ENCODE assay signal across 8 mouse cellular contexts in the genomic region with DNA sequence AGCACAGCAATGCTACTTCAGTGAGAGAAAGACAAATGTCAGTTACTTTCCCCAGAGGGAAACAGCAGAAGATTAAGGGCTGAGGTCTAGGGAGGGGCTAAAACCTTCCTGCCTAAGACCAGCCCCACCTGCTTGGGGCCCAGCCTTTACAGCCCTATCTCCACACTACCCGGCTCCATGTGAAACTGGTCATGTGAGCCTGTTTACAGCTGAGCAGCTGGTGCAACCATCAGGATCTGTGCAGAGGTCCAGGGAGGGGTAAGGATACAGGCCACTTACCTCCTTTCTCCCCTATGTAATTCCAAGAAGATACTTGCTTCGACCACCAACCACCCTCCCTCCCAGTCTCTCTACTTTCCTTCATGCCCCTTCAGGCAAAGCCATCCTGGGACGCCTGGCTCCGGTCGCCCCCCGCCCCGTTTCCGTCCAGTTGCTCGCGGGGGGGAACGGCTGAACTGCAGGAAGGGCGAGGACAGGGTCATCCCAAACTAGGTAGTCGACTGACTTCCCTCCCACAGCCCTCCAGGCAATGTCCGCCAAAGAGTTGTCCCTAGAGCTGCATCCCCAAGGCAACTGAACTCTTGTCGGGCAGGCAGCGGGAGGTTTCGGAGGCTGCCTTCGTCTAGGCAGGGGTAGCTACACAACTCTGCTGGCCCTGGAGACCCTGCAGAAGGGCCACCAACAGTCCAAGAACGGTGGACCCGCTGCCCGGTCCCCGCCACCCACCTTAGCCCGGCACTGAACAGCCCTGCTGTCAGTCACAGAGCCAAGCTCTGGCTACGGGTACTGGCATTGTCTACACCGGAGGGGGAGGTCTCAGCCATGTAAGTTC. TPM values are rescaled to one million over a fixed set of nuclear protein-coding genes. Genes with fewer than 3 reads are reported as not detected.
DNase-seq lines count a peak whose midpoint lies in the region; ATAC-seq and TF ChIP-seq lines count a peak whose summit lies in the region.

No protein-coding gene starts in this region.

- no peaks in the 10 kb centered on the region for H3K27me3 ChIP-seq in hindbrain, embryonic 16.5 days (replicated peaks; ENCODE audit: control insufficient read depth, insufficient read depth, low read length)
- no peaks in the 10 kb centered on the region for H3K27me3 ChIP-seq in liver, embryonic 12.5 days (replicated peaks)
- no peaks in the 10 kb centered on the region for H3K27me3 ChIP-seq in testis, adult 2 months (ENCODE audit: control insufficient read depth, insufficient read depth, low read length)

- no peak for TF ChIP-seq POLR2A in testis, adult 2 months (IDR thresholded peaks at IDR 0.05; ENCODE audit: control insufficient read depth, low read depth, low read length)

- H3K4me1 ChIP-seq in hindbrain, embryonic 16.5 days (ENCODE audit: control insufficient read depth, insufficient read depth, low read depth, low read length): no peaks in the 10 kb centered on the region
- peaks cover 33% of the 10 kb centered on the region for H3K4me1 ChIP-seq in liver, embryonic 12.5 days
- peaks cover 5% of the 10 kb centered on the region; the same call in 1 of the 2 replicates for H3K4me1 ChIP-seq in testis, adult 2 months (ENCODE audit: control insufficient read depth, insufficient read depth, low read length)

- no peaks in the 10 kb centered on the region for H3K9me3 ChIP-seq in hindbrain, embryonic 16.5 days (ENCODE audit: control insufficient read depth, low read length)
- H3K9me3 ChIP-seq in liver, embryonic 12.5 days (replicated peaks): no peaks in the 10 kb centered on the region

- peak; percentile 15 for DNase-seq in ovary, postnatal 36 days (ENCODE audit: low spot score)
- no peak for DNase-seq in ovary, postnatal 10 days (ENCODE audit: low spot score)
- peak; percentile 17 for DNase-seq in cerebellum, adult 9-10 months
- peak; percentile 61 for DNase-seq in gastrocnemius, adult 2 months

- 19% methylated on average over 25 of the region's 25 CpGs for WGBS in hindbrain, embryonic 16.5 days
- WGBS in liver, embryonic 12.5 days (ENCODE audit: insufficient replicate concordance): 9% methylated on average over 25 of the region's 25 CpGs

- peak; percentile 88 for ATAC-seq in hindbrain, embryonic 16.5 days
- ATAC-seq in liver, embryonic 12.5 days: peak; percentile 95
- ATAC-seq in monocyte, adult 5-6 weeks (replicated peaks; ENCODE audit: insufficient number of reproducible peaks, low FRiP score, low TSS enrichment, poor library complexity, severe bottlenecking): peak; percentile 5; the same call in 1 of the 2 replicates

- peak overlapping the region; percentile 93 for H3K27ac ChIP-seq in gastrocnemius, adult 2 months
- peak overlapping the region; percentile 80 for H3K27ac ChIP-seq in hindbrain, embryonic 16.5 days (ENCODE audit: low read depth, low read length)
- peak overlapping the region; percentile 88 for H3K27ac ChIP-seq in liver, embryonic 12.5 days
- H3K27ac ChIP-seq in testis, adult 2 months (ENCODE audit: control insufficient read depth, insufficient read depth, low read depth, low read length): peak overlapping the region; percentile 63

- peak overlapping the region; percentile 87 for H3K4me3 ChIP-seq in gastrocnemius, adult 2 months
- peak overlapping the region; percentile 67 for H3K4me3 ChIP-seq in hindbrain, embryonic 16.5 days (ENCODE audit: low read length)
- peak overlapping the region; percentile 72 for H3K4me3 ChIP-seq in liver, embryonic 12.5 days
- peak overlapping the region; percentile 77 for H3K4me3 ChIP-seq in testis, adult 2 months (ENCODE audit: control insufficient read depth, low read depth, low read length)

- H3K36me3 ChIP-seq in hindbrain, embryonic 16.5 days (ENCODE audit: control insufficient read depth, insufficient read depth, low read length): no peaks in the 10 kb centered on the region
- H3K36me3 ChIP-seq in liver, embryonic 12.5 days: no peaks in the 10 kb centered on the region
- no peaks in the 10 kb centered on the region for H3K36me3 ChIP-seq in testis, adult 2 months (ENCODE audit: control insufficient read depth, insufficient read depth, low read length)

- no peak for TF ChIP-seq CTCF in gastrocnemius, adult 2 months (IDR thresholded peaks at IDR 0.05)
- TF ChIP-seq CTCF in testis, adult 2 months (IDR thresholded peaks at IDR 0.05; ENCODE audit: control insufficient read depth, insufficient read depth, insufficient replicate concordance, low read depth, low read length): no peak

- H3K4me2 ChIP-seq in hindbrain, embryonic 16.5 days (ENCODE audit: low read length): peak overlapping the region; percentile 67
- peak overlapping the region; percentile 72 for H3K4me2 ChIP-seq in liver, embryonic 12.5 days

- intact Hi-C loops in gastrocnemius, adult 2 months (cut with DNase I): no loop called here

- peak overlapping the region; percentile 76 for H3K9ac ChIP-seq in hindbrain, embryonic 16.5 days (ENCODE audit: low read depth, low read length)
- peak overlapping the region; percentile 86 for H3K9ac ChIP-seq in liver, embryonic 12.5 days

RNA-seq across cellular contexts. Expression of a gene that starts 0.6 kb away (rescaled TPM):
- 10 to 100 TPM; 50.5 to 76.3 TPM for total RNA-seq in gastrocnemius, adult 2 months (2021)
- polyA plus RNA-seq in hindbrain, embryonic 16.5 days (2015; fragmentation: Nextera tagmentation; extraction: Ambion mirVana): 41.9 and 44.1 TPM in 2 replicates
- polyA plus RNA-seq in liver, embryonic 12.5 days (2016; fragmentation: Nextera tagmentation; extraction: Ambion mirVana): 36.5 and 37.6 TPM in 2 replicates
- 17.1 to 26.5 TPM (median 20.0 TPM) in 3 replicates for total RNA-seq in monocyte, adult 5-6 weeks (2017)
- polyA plus RNA-seq in testis, adult 2 months (2012; rRNA removed): 0.66 and 1.2 TPM in 2 replicates

Comparison
In these comparisons a context has a peak if more than half of its experiments do, and no peak if none do; other contexts are left out.
1. ATAC-seq: peak in every context shown above with its lines; median percentile 95 in liver, embryonic 12.5 days; 88 in hindbrain, embryonic 16.5 days; 5 in monocyte, adult 5-6 weeks.
2. RNA of a gene that starts 0.6 kb away (polyA plus RNA-seq): 41.9 to 44.1 TPM in hindbrain, embryonic 16.5 days and 36.5 to 37.6 TPM in liver, embryonic 12.5 days; 0.66 to 1.2 TPM in testis, adult 2 months; every median in the first group is over 10 times any median in the second.
3. Peak in every context shown above with its lines, with median percentiles within 50 percentile points of each other: H3K27ac ChIP-seq and H3K4me3 ChIP-seq.